Mouse (Mus musculus): ENCODE measurements around the gene Tmem262.

- TF ChIP-seq POLR2A (IDR thresholded peaks at IDR 0.05; ENCODE audit: insufficient read length, low read depth) (peak; percentile 62), REST (IDR thresholded peaks at IDR 0.05; ENCODE audit: insufficient read depth, insufficient read length) (no peak), TCF12 (IDR thresholded peaks at IDR 0.05; ENCODE audit: insufficient read depth, poor library complexity, severe bottlenecking) (no peak), MYOD1 (IDR thresholded peaks at IDR 0.05; ENCODE audit: control insufficient read depth in 1 of 3, insufficient read length in 2 of 3, low read depth in 2 of 3) (peak in 1 of 3 experiments; percentile 54), USF1 (IDR thresholded peaks at IDR 0.05; ENCODE audit: low read depth) (no peak), SRF (IDR thresholded peaks at IDR 0.05; ENCODE audit: control insufficient read depth, insufficient read length, low read depth) (no peak), MAX (IDR thresholded peaks at IDR 0.05; ENCODE audit: low read depth) (no peak), TCF3 (IDR thresholded peaks at IDR 0.05; ENCODE audit: insufficient read length, low read depth) (no peak), POLR2AphosphoS2 (IDR thresholded peaks at IDR 0.05; ENCODE audit: insufficient read length, low read depth) (peak; percentile 62), E2F4 (IDR thresholded peaks at IDR 0.05; ENCODE audit: insufficient read depth) (no peak), CEBPB (IDR thresholded peaks at IDR 0.05; ENCODE audit: insufficient read depth, poor library complexity, severe bottlenecking) (no peak), MYOG (IDR thresholded peaks at IDR 0.05; ENCODE audit: control insufficient read depth in 1 of 3, insufficient read depth in 1 of 3, insufficient read length in 2 of 3, low read depth in 2 of 3) (no peak)
These were observed 18.1 kb upstream of the Tmem262 start for GRCm38 (mm10) chr19:6061641-6062302.

Measured in myocyte (in vitro differentiated cells).